Mouse (Mus musculus) hindbrain, embryonic 11.5 days (tissue): ENCODE results near the gene Gm21992. TPM values are rescaled to one million over a fixed set of nuclear protein-coding genes. Genes with fewer than 3 reads are reported as not detected.

Experiments
- ATAC-seq: fragments of 200-750 bp; cut with Nextera tagmentation; 2 replicates; pipeline ENCODE4 v1.8.0; 2017; ENCODE audit warnings: mild to moderate bottlenecking, moderate TSS enrichment, moderate library complexity; ENCODE audit not compliant: low FRiP score
- DNase-seq: peaks from one replicate; pipeline ENCODE4 v3.0.0-alpha.2; 2015; ENCODE audit warnings: low spot score
- H3K27ac ChIP-seq: fragments of 300-500 bp; sonication (generic); 2 replicates; pipeline ENCODE4 v1.5.1; 2014; ENCODE audit warnings: mild to moderate bottlenecking, low read depth, low read length
- H3K27me3 ChIP-seq: fragments of 300-500 bp; sonication (generic); 2 replicates; pipeline ENCODE4 v1.6.1; 2014; ENCODE audit warnings: mild to moderate bottlenecking, low read length, moderate library complexity, mixed read lengths; ENCODE audit not compliant: control insufficient read depth, insufficient read depth
- H3K36me3 ChIP-seq: fragments of 300-500 bp; sonication (generic); 2 replicates; pipeline ENCODE4 v1.6.1; 2014; ENCODE audit warnings: mild to moderate bottlenecking, low read length, moderate library complexity, mixed read lengths; ENCODE audit not compliant: control insufficient read depth, insufficient read depth
- H3K4me1 ChIP-seq: fragments of 300-500 bp; sonication (generic); replicated peaks from 2 replicates; pipeline ENCODE4 v1.6.1; 2014; ENCODE audit warnings: low read length, mixed read lengths; ENCODE audit not compliant: control insufficient read depth, insufficient read depth
- H3K4me2 ChIP-seq: fragments of 300-500 bp; sonication (generic); replicated peaks from 2 replicates; pipeline ENCODE4 v1.6.1; 2014; ENCODE audit warnings: mild to moderate bottlenecking, low read depth, low read length
- H3K4me3 ChIP-seq: fragments of 300-500 bp; sonication (generic); 2 replicates; pipeline ENCODE4 v1.5.1; 2014; ENCODE audit warnings: low read depth, low read length
- H3K9ac ChIP-seq: fragments of 300-500 bp; sonication (generic); 2 replicates; pipeline ENCODE4 v1.6.1; 2014; ENCODE audit warnings: low read depth, low read length
- H3K9me3 ChIP-seq: fragments of 300-500 bp; sonication (generic); 2 replicates; pipeline ENCODE4 v1.6.1; 2016; ENCODE audit warnings: low read length; ENCODE audit not compliant: control insufficient read depth
- WGBS: fragments of 180-500 bp; shearing (Covaris S2); extraction: QIAGEN DNeasy Blood & Tissue Kit; methylation state at CpG from one replicate; pipeline ENCODE4 v1.1.7; 2014; 5-methylcytosine and 5-hydroxymethylcytosine counted together
- polyA plus RNA-seq: library from polyadenylated mRNA; unstranded; fragments of >200 nt; fragmentation: Nextera tagmentation; extraction: Ambion mirVana; gene quantifications from 2 replicates; pipeline ENCODE4 v1.2.1, GENCODE M21; 2014

Gene Gm21992
- polyA plus RNA-seq, 1 experiment from 2014 or later, result 37.1 TPM

DNA sequence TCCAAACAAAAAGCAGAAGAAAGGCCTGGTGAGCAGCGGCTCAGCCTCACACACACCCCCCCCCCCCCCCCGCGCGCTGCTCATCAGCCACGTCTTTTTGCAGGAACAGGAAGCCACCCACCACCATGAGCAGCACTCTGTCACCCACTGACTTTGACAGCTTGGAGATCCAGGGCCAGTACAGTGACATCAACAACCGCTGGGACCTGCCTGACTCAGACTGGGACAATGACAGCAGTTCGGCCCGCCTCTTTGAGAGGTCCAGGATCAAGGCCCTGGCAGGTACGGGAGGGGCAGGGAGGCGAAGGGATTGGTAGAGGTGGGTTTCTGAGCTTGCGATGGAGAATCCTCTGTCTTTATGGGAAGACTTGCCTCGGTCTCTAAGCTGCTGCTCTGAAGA, 92.7 kb downstream of the Gm21992 start:
- Histone ChIP-seq H3K4me3 (no peak overlapping the region), H3K27me3 (peaks cover 2% of the 10 kb centered on the region; the same call in 1 of the 2 replicates), H3K4me2 (no peak overlapping the region), H3K9ac (no peak overlapping the region), H3K27ac (no peak overlapping the region; the same call in 1 of the 2 replicates), H3K36me3 (no peaks in the 10 kb centered on the region), H3K4me1 (no peaks in the 10 kb centered on the region), H3K9me3 (no peaks in the 10 kb centered on the region)
- ATAC-seq (no peak), DNase-seq (no peak)
- 35% methylated on average over 10 of the region's 12 CpGs for WGBS

DNA sequence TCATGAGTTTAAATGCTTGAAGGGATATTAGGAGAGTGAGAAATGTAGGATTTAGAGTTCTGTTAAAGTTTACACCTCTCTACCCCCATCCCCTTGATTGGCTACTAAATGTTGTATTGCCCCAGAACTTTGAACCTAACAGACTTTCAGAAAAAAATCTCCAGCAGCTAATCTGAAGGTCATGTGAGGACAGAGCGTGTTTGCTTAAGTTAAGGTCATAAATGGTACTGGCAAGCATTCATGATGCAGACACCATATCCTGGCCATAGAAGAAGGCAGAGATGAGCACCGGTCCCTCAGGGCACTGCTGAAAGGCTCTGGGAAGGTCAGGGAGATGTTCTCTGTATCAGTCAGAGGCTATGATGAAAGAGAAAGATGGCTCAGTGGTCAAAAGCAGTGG, 94.1 kb downstream of the Gm21992 start:
- Histone ChIP-seq H3K4me1 (no peaks in the 10 kb centered on the region), H3K27me3 (peaks cover 2% of the 10 kb centered on the region; the same call in 1 of the 2 replicates), H3K4me2 (no peak overlapping the region), H3K9ac (no peak overlapping the region), H3K9me3 (no peaks in the 10 kb centered on the region), H3K27ac (no peak overlapping the region), H3K36me3 (no peaks in the 10 kb centered on the region), H3K4me3 (no peak overlapping the region)
- ATAC-seq (no peak), DNase-seq (no peak)
- 90% methylated on average over 2 of the region's 2 CpGs for WGBS

DNA sequence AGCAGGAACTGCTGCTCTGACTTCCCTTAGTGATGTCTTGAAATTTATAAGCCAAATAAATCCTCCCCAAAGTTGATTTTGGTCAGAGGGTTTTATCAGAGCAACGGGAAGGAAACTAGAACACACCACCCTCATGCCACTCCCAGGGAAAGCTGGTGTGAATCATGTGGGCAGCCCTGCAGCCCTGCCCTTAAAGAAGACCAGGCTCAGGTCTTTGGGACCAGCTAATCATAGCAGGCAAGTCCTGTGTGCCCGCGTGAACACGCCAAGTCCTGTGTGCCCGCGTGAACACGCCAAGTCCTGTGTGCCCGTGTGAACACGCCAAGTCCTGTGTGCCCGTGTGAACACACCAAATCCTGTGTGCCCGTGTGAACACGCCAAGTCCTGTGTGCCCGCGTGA, 94.7 kb downstream of the Gm21992 start:
- H3K4me1 ChIP-seq, result no peaks in the 10 kb centered on the region
- no peak for DNase-seq
- 94% methylated on average over 14 of the region's 14 CpGs for WGBS

DNA sequence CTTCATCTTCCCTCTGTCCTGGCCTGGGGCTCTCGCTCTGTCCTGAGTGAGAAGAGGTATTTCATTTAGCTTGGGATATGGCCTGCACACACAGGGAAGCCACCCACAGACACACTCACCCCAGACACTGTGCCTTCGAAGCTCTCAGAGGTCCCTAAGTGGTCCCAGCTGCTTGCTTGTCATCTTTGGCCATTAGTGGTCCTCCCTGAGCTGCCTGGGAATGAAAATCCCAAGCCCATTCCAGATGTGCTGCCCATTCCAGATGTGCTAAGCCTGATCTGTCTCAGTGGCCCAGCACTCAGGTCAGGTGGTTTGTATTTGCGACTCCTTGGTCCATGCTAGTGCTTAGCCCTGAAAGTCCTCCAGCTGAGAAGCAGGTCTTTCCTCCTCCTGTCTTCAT, 97.5 kb downstream of the Gm21992 start:
- H3K36me3 ChIP-seq, result no peaks in the 10 kb centered on the region
- DNase-seq, result peak; percentile 27
- H3K9ac ChIP-seq, result no peak overlapping the region
- peaks cover 2% of the 10 kb centered on the region; the same call in 1 of the 2 replicates for H3K27me3 ChIP-seq
- no peaks in the 10 kb centered on the region; the same call in 1 of the 2 replicates for H3K4me1 ChIP-seq
- H3K4me2 ChIP-seq, result peak overlapping the region; percentile 91
- no peaks in the 10 kb centered on the region for H3K9me3 ChIP-seq
- peak overlapping the region; percentile 84; the same call in 1 of the 2 replicates for H3K4me3 ChIP-seq
- 53% methylated on average over 3 of the region's 3 CpGs for WGBS
- ATAC-seq, result no peak
- no peak overlapping the region for H3K27ac ChIP-seq

More for the DNA sequence above, 94.7 kb downstream of the Gm21992 start:
- Histone ChIP-seq H3K4me2 (no peak overlapping the region), H3K9ac (no peak overlapping the region), H3K9me3 (no peaks in the 10 kb centered on the region), H3K27me3 (peaks cover 2% of the 10 kb centered on the region; the same call in 1 of the 2 replicates), H3K27ac (no peak overlapping the region), H3K36me3 (no peaks in the 10 kb centered on the region), H3K4me3 (no peak overlapping the region)
- no peak for ATAC-seq

DNA sequence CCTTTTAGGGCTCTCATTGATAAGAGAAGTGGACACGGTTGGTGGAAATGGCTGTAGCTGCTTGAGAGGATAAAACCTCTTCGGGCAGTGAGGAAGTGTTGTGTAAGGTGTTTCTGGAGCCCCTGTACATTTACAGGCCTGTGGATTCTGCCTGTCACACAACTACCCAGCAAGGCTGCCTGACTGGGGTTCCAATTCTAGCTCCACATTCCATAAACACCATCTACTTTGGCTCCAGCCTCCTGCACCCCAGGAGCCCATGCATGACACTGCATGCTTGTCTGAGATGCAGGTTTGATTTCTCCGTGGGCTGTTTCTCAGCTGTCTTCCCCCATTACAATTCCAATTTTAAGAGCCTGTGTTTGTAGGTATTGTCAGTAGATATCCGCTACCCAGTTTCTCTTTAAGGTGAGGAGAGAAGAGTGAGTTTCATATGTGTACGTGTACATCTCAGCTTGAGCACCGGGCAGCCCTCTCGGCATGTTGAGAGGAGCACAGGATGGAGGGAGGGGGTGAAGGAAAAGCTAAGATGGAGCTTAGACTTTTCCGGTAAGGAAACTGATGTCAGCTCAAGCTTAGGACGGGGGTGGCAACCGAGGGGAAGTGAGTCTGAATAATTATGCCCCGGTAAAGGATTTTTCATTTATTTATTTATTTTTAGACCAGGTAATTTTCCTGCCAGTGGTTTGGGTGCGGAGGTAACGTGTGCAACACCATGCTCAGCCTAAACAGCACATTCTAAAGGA, 98.5 kb downstream of the Gm21992 start:
- no peaks in the 10 kb centered on the region; the same call in 1 of the 2 replicates for H3K4me1 ChIP-seq
- WGBS, result 41% methylated on average over 13 of the region's 13 CpGs
- peaks cover 2% of the 10 kb centered on the region; the same call in 1 of the 2 replicates for H3K27me3 ChIP-seq
- peak overlapping the region; percentile 84 for H3K4me3 ChIP-seq
- H3K27ac ChIP-seq, result peak overlapping the region; percentile 94
- ATAC-seq, result no peak
- H3K36me3 ChIP-seq, result no peaks in the 10 kb centered on the region
- H3K9me3 ChIP-seq, result no peaks in the 10 kb centered on the region
- peak overlapping the region; percentile 91 for H3K4me2 ChIP-seq
- no peak for DNase-seq
- H3K9ac ChIP-seq, result peak overlapping the region; percentile 95

DNA sequence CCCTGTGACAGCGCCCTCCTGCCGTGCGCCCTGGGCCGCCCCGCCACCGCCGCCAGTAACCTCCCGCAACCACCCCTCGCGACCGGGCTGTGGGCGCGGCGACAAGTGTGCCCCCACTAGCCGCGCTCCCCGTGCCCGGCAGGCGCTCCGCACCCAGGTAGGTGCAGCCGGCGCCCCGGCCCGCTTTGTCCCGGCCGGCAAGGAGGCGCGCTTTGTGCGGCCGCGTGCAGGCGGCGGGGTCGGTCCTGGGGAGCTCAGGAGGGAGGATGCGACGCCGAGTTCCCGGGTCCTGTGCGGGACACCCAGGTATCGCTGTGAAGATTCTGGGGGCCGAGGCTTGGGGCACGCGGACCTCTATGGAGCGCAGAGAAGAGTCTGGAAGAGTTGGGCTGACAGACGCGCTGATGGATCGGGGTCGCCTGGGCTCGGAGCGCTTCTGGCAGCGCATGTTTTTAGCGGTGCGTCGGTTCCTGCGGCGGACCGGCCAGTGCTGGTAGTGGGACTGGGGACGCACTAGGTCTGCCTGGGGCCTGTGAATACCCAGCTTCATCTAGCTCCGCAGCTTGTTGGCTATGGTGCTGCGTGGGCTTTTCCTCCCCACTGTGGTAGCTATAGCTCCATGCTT, 99.1 kb downstream of the Gm21992 start:
- peak overlapping the region; percentile 94 for H3K27ac ChIP-seq
- WGBS, result under 1% methylated on average over 50 of the region's 60 CpGs

DNA sequence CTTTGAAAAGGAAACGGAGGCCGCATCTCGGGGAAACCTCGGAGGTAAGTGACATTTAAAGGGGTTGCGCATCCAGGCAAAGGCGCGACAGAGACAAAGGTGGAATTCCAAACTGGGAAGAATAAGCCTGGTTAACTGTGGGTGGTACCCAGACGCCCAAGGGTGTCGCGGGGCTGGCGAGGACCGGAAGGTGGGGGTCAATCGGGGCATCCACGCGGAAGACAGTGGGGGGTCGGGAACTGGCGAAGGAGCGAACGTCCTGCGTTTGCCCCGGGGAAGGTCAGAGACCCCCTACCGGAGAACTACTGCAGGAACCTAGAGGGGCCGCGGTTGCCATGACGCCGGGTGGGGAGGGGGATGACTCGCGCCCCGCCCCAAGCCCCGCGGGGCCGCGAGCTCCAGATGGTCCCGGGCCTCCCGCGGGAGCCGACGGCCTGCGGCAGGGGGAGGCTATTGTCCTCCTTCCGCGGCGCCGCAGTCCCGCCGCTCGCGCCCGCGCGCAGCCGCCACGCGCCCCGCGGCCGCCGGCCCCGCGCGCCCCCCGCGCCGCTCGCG, 99.7 kb downstream of the Gm21992 start:
- Histone ChIP-seq H3K4me1 (no peaks in the 10 kb centered on the region; the same call in 1 of the 2 replicates), H3K27me3 (peaks cover 2% of the 10 kb centered on the region; the same call in 1 of the 2 replicates), H3K4me3 (peak overlapping the region; percentile 84), H3K27ac (peak overlapping the region; percentile 94), H3K36me3 (no peaks in the 10 kb centered on the region), H3K4me2 (peak overlapping the region; percentile 91), H3K9me3 (no peaks in the 10 kb centered on the region), H3K9ac (peak overlapping the region; percentile 95)
- WGBS, result under 1% methylated on average over 26 of the region's 65 CpGs
- DNase-seq (peak; percentile 89), ATAC-seq (peak; percentile 90)

More for the DNA sequence above, 99.1 kb downstream of the Gm21992 start:
- Histone ChIP-seq H3K4me1 (no peaks in the 10 kb centered on the region; the same call in 1 of the 2 replicates), H3K27me3 (peaks cover 2% of the 10 kb centered on the region; the same call in 1 of the 2 replicates), H3K4me3 (peak overlapping the region; percentile 84), H3K9ac (peak overlapping the region; percentile 95), H3K9me3 (no peaks in the 10 kb centered on the region), H3K4me2 (peak overlapping the region; percentile 91), H3K36me3 (no peaks in the 10 kb centered on the region)
- DNase-seq, result peak; percentile 70
- peak; percentile 61 for ATAC-seq

DNA sequence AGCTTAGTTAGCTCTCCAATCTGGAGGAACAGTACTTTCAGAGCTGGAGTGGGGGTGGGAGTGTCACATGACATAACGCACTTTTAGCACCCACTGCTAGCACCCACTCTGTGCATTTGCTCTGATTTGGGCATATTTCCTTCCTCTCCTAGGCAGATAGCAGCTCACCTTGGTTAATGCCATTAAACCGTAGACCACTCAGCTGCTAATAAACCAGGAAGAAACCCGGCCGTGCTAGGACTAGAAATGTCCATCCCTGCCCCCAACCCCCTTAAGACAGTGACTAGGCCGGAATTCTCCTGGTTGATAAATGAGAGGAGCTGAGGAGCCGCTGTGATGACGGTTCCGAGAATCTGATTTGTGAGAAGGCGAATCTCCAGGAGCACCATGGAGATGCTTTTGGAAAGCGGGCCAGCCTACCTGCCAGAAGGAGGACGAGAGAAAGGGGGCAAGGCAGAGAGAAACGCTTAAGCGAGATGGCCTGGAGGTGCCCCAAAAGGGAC, 100.3 kb downstream of the Gm21992 start, which contains the start of gene Sptbn2:
Gene Sptbn2, plus strand, starts transcription at position 70 of the 503 bp plus-strand sequence.
- 8% methylated on average over 13 of the region's 13 CpGs for WGBS
- Histone ChIP-seq H3K4me1 (no peaks in the 10 kb centered on the region; the same call in 1 of the 2 replicates), H3K4me2 (peak within 1 kb of the TSS; percentile 91), H3K27me3 (peaks cover 2% of the 10 kb centered on the region; the same call in 1 of the 2 replicates), H3K9ac (peak within 1 kb of the TSS; percentile 95), H3K9me3 (no peaks in the 10 kb centered on the region), H3K27ac (peak within 1 kb of the TSS; percentile 94), H3K36me3 (no peaks in the 10 kb centered on the region), H3K4me3 (peak within 1 kb of the TSS; percentile 84)
- DNase-seq (peak; percentile 65), ATAC-seq (peak; percentile 44)
